Mouse (Mus musculus) cortical plate, adult 2 months (tissue): Measurements from ENCODE around the gene R3hdm2. TPM values are rescaled to one million over a fixed set of nuclear protein-coding genes. Genes with fewer than 3 reads are reported as not detected.

Experiments used
- H3K27ac ChIP-seq: fragments of 200-500 bp; 2 replicates; pipeline ENCODE4 v1.5.1; 2012; ENCODE audit warnings: low read length, control low read depth, inconsistent platforms; ENCODE audit not compliant: insufficient read depth
- H3K4me1 ChIP-seq: fragments of 200-500 bp; 2 replicates; pipeline ENCODE4 v1.6.1; 2011; ENCODE audit warnings: low read length; ENCODE audit not compliant: control insufficient read depth, insufficient read depth
- H3K4me3 ChIP-seq: fragments of 200-500 bp; 2 replicates; pipeline ENCODE4 v1.5.1; 2011; ENCODE audit warnings: mild to moderate bottlenecking, low read length, control low read depth; ENCODE audit not compliant: insufficient read depth
- CTCF ChIP-seq: fragments of 200-500 bp; IDR thresholded peaks from 2 replicates; pipeline ENCODE4 v1.5.1; 2011; ENCODE audit warnings: mild to moderate bottlenecking, control low read depth, low read length; ENCODE audit not compliant: insufficient read depth; ENCODE audit errors: extremely low read depth
- POLR2A ChIP-seq: fragments of 200-500 bp; IDR thresholded peaks from 2 replicates; pipeline ENCODE4 v1.6.1; 2011; ENCODE audit warnings: mild to moderate bottlenecking, low read length, control low read depth; ENCODE audit not compliant: insufficient read depth; ENCODE audit errors: extremely low read depth
- polyA plus RNA-seq: library from polyadenylated mRNA; depleted of rRNA; stranded (reverse); fragments of >200 nt; gene quantifications from 2 replicates; pipeline ENCODE4 v1.2.3, GENCODE M21; 2012; rRNA removed

The R3hdm2 gene
- polyA plus RNA-seq, 1 experiment, result 185 TPM

DNA sequence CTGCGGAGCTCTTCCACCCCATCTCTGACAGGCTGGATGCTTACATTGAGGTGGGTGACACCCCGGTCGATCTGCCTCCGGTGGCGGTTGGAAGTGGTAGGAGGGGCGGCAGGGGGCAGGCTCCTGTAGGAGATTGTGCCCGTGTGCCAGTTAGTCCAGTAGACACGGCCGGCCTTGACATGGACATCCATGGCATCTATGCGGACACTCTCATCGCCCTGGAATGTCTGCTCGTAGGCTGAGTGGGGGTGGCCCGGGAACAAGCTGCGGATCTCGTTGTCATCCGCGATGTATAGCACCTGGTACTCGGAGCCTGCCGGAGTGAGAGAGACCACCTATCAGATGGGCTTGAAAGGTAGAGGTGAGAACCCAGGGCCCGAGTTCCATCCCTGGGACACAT lies 164.2 kb downstream of the R3hdm2 start:
- Histone ChIP-seq H3K4me3 (no peak overlapping the region), H3K27ac (no peak overlapping the region), H3K4me1 (no peaks in the 10 kb centered on the region)
- TF ChIP-seq CTCF (no peak), POLR2A (no peak)

GRCm38 (mm10) chr10:127546505-127546904 lies 166.4 kb downstream of the R3hdm2 start:
- H3K4me3 ChIP-seq, result no peak overlapping the region

GRCm38 (mm10) chr10:127548236-127548635 lies 168.1 kb downstream of the R3hdm2 start:
- no peaks in the 10 kb centered on the region for H3K4me1 ChIP-seq
- H3K27ac ChIP-seq, result no peak overlapping the region
- no peak overlapping the region for H3K4me3 ChIP-seq
- TF ChIP-seq POLR2A (no peak), CTCF (no peak)

More at GRCm38 (mm10) chr10:127546505-127546904, 166.4 kb downstream of the R3hdm2 start:
- no peak overlapping the region for H3K27ac ChIP-seq
- no peak for TF ChIP-seq POLR2A
- TF ChIP-seq CTCF, result peak; percentile 15; the same call in 1 of the 2 replicates
- H3K4me1 ChIP-seq, result no peaks in the 10 kb centered on the region

Other genes starting within 250 kb of the R3hdm2 start
- 127 and 129 TPM in 2 replicates for gene B4galnt1, start 215.1 kb upstream of the R3hdm2 start, polyA plus RNA-seq
- gene Slc26a10, start 199.7 kb upstream of the R3hdm2 start, polyA plus RNA-seq, result 8.7 TPM in 2 replicates
- gene Arhgef25, start 190.2 kb upstream of the R3hdm2 start, polyA plus RNA-seq, result 225 and 288 TPM in 2 replicates
- gene Dtx3, start 184.6 kb upstream of the R3hdm2 start, polyA plus RNA-seq, result 371 and 407 TPM in 2 replicates
- gene Pip4k2c, start 168.7 kb upstream of the R3hdm2 start, polyA plus RNA-seq, result 116 and 117 TPM in 2 replicates
- gene Kif5a, start 117.0 kb upstream of the R3hdm2 start, polyA plus RNA-seq, result 1,251 and 1,302 TPM in 2 replicates
- 304 and 309 TPM in 2 replicates for gene Dctn2, start 114.0 kb upstream of the R3hdm2 start, polyA plus RNA-seq
- gene Mbd6, start 91.3 kb upstream of the R3hdm2 start, polyA plus RNA-seq, result 35.1 TPM in 2 replicates
- 71.6 and 75.6 TPM in 2 replicates for gene Mars, start 68.5 kb upstream of the R3hdm2 start, polyA plus RNA-seq
- 1.2 and 1.4 TPM in 2 replicates for gene Arhgap9, start 58.4 kb upstream of the R3hdm2 start, polyA plus RNA-seq
- gene Gli1, start 38.4 kb upstream of the R3hdm2 start, polyA plus RNA-seq, result 2.3 and 2.6 TPM in 2 replicates
- 0.10 and 0.19 TPM in 2 replicates for gene Inhbe, start 25.9 kb upstream of the R3hdm2 start, polyA plus RNA-seq
- not detected in 2 replicates for gene Inhbc, start 9.9 kb upstream of the R3hdm2 start, polyA plus RNA-seq
- gene Stac3, start 121.4 kb downstream of the R3hdm2 start, polyA plus RNA-seq, result 9.5 and 10.6 TPM in 2 replicates
- 10.0 and 10.6 TPM in 2 replicates for gene Ndufa4l2, start 134.6 kb downstream of the R3hdm2 start, polyA plus RNA-seq
- gene Shmt2, start 142.1 kb downstream of the R3hdm2 start, polyA plus RNA-seq, result 38.6 and 39.7 TPM in 2 replicates
- gene Nxph4, start 154.2 kb downstream of the R3hdm2 start, polyA plus RNA-seq, result 3.0 and 3.8 TPM in 2 replicates
- gene Lrp1, start 240.8 kb downstream of the R3hdm2 start, polyA plus RNA-seq, result 294 and 309 TPM in 2 replicates